Mouse (Mus musculus) heart, postnatal 14 days (tissue): ENCODE data around the gene Pde1c. TPM values are rescaled to one million over a fixed set of nuclear protein-coding genes. Genes with fewer than 3 reads are reported as not detected.

Experiments
- DNase-seq, 2 experiments: peaks; one replicate each; pipeline ENCODE4 v3.0.0; 2021 to 2022
- intact Hi-C: fragments of 180-260 bp; cut with DNase I; formaldehyde crosslinking; loops from one replicate; pipeline ENCODE4 v1.15.1; 2025
- total RNA-seq, 2 experiments: library from RNA; stranded (reverse); gene quantifications; 2 replicates each; pipeline ENCODE4 v1.2.3; 2021

The Pde1c gene
- total RNA-seq, 2 experiments from 2014 or later, result 85.3 to 86.9 TPM

GRCm38 (mm10) chr6:56347207-56347606, 221.7 kb downstream of the Pde1c start:
- intact Hi-C loops, result no loop called here
- no peak for DNase-seq

GRCm38 (mm10) chr6:56345082-56345481, 223.8 kb downstream of the Pde1c start:
- intact Hi-C loops, result no loop called here
- DNase-seq, result no peak

- DNase-seq, result no peak
- intact Hi-C loops, result no loop called here
These were observed 226.9 kb downstream of the Pde1c start for GRCm38 (mm10) chr6:56342005-56342404.

GRCm38 (mm10) chr6:56335811-56336446, 233.0 kb downstream of the Pde1c start:
- intact Hi-C loops, result no loop called here
- no peak for DNase-seq

- intact Hi-C loops, result no loop called here
- DNase-seq, result no peak
These were observed 236.8 kb downstream of the Pde1c start for GRCm38 (mm10) chr6:56332149-56332548.

GRCm38 (mm10) chr6:56331432-56331831, 237.5 kb downstream of the Pde1c start:
- no peak for DNase-seq
- intact Hi-C loops, result no loop called here

- intact Hi-C loops, result no loop called here
- DNase-seq, result no peak
These were observed 240.8 kb downstream of the Pde1c start for GRCm38 (mm10) chr6:56328103-56328502.

GRCm38 (mm10) chr6:56322799-56323198, 246.1 kb downstream of the Pde1c start:
- intact Hi-C loops, result no loop called here

GRCm38 (mm10) chr6:56310318-56310717, 258.6 kb downstream of the Pde1c start:
- intact Hi-C loops, result no loop called here
- peak in 1 of 2 experiments; percentile 16 for DNase-seq

More at GRCm38 (mm10) chr6:56322799-56323198, 246.1 kb downstream of the Pde1c start:
- DNase-seq, result peak; percentile 11 to 20

GRCm38 (mm10) chr6:56306066-56306465, 262.8 kb downstream of the Pde1c start:
- intact Hi-C loops, result no loop called here

GRCm38 (mm10) chr6:56292176-56292575, 276.7 kb downstream of the Pde1c start:
- DNase-seq, result no peak
- intact Hi-C loops, result no loop called here

More at GRCm38 (mm10) chr6:56306066-56306465, 262.8 kb downstream of the Pde1c start:
- no peak for DNase-seq

GRCm38 (mm10) chr6:56289307-56289706, 279.6 kb downstream of the Pde1c start:
- DNase-seq, result peak in 1 of 2 experiments; percentile 7
- intact Hi-C loops, result no loop called here

GRCm38 (mm10) chr6:56284821-56285220, 284.1 kb downstream of the Pde1c start:
- no peak for DNase-seq
- intact Hi-C loops, result no loop called here

- DNase-seq, result no peak
- intact Hi-C loops, result no loop called here
These were observed 293.4 kb downstream of the Pde1c start for GRCm38 (mm10) chr6:56275461-56275860.

GRCm38 (mm10) chr6:56271741-56272140, 297.2 kb downstream of the Pde1c start:
- intact Hi-C loops, result no loop called here
- DNase-seq, result no peak

GRCm38 (mm10) chr6:56264509-56264908, 304.4 kb downstream of the Pde1c start:
- intact Hi-C loops, result no loop called here

GRCm38 (mm10) chr6:56260118-56260517, 308.8 kb downstream of the Pde1c start:
- intact Hi-C loops, result no loop called here
- no peak for DNase-seq

More at GRCm38 (mm10) chr6:56264509-56264908, 304.4 kb downstream of the Pde1c start:
- no peak for DNase-seq

GRCm38 (mm10) chr6:56257555-56258297, 311.2 kb downstream of the Pde1c start:
- intact Hi-C loops, result no loop called here
- DNase-seq, result no peak

- intact Hi-C loops, result no loop called here
- no peak for DNase-seq
These were observed 318.8 kb downstream of the Pde1c start for GRCm38 (mm10) chr6:56250091-56250490.

GRCm38 (mm10) chr6:56191426-56192140, 377.3 kb downstream of the Pde1c start:
- DNase-seq, result no peak
- intact Hi-C loops, result no loop called here

- no peak for DNase-seq
- intact Hi-C loops, result no loop called here
These were observed 392.4 kb downstream of the Pde1c start for GRCm38 (mm10) chr6:56176485-56176884.
